9 mouse cellular contexts compared by ENCODE assay signal in the genomic region with DNA sequence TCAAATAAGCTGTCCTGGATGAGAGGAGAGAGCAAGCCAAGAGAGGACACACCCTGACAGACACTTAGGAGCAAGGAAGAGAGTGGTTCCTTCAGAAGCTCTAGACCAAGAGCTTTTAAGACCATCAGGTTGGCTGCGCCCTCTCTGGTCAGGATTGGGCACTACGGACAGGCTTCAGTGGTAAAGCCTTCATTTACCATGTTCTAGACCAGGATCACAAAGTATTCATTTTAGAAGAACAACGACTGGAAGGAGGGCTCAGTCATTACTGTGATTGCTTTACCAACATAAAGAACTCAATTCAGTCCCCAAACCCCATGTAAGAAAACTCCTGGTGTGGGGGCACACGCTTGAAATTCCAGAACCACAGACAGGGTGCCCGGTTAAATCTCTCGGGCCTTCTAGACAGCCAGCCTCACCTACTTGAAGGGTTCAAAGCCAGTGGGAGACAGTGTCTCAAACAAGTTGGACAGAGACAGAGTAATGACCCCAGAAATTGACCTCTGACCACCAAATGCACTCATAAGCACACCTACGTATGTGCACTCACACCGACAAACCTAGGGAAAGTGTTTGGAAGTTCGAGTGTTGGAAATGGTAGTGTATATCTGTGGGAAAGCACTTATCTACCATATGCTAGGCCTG. TPM values are rescaled to one million over a fixed set of nuclear protein-coding genes. Genes with fewer than 3 reads are reported as not detected.
DNase-seq lines count a peak whose midpoint lies in the region; ATAC-seq and TF ChIP-seq lines count a peak whose summit lies in the region.
"Had no signal": no experiment of that assay in that cellular context is flagged by ENCODE, and none has a peak within 500 bp of the region (broad histone marks: within the 10 kb centered on the region; RNA-seq: fewer than 3 reads in every experiment).

No protein-coding gene starts in this region.

- peak; percentile 72 for TF ChIP-seq CTCF in liver, postnatal 0 days (IDR thresholded peaks at IDR 0.05; ENCODE audit: low read depth)

- 0 out of 2 replicates have a peak overlapping the region, but pooled peaks have one; percentile 77 for H3K4me2 ChIP-seq in hindbrain, embryonic 12.5 days (replicated peaks)
- peak overlapping the region; percentile 78 for H3K4me2 ChIP-seq in liver, postnatal 0 days (ENCODE audit: low read depth, low read length)
- peak overlapping the region; percentile 89; the same call in 1 of the 2 replicates for H3K4me2 ChIP-seq in stomach, embryonic 15.5 days

- H3K27me3 ChIP-seq in hindbrain, embryonic 12.5 days = no peaks in the 10 kb centered on the region
- H3K27me3 ChIP-seq in liver, postnatal 0 days (ENCODE audit: insufficient read depth, low read length) = no peaks in the 10 kb centered on the region
- H3K27me3 ChIP-seq in stomach, embryonic 15.5 days (replicated peaks) = no peaks in the 10 kb centered on the region

- H3K4me1 ChIP-seq in hindbrain, embryonic 12.5 days = peaks cover 14% of the 10 kb centered on the region
- peaks cover 26% of the 10 kb centered on the region for H3K4me1 ChIP-seq in liver, postnatal 0 days (ENCODE audit: insufficient read depth)
- H3K4me1 ChIP-seq in stomach, embryonic 15.5 days = peaks cover 12% of the 10 kb centered on the region

- no peaks in the 10 kb centered on the region for H3K9me3 ChIP-seq in hindbrain, embryonic 12.5 days (replicated peaks)
- H3K9me3 ChIP-seq in liver, postnatal 0 days (ENCODE audit: low read length) = no peaks in the 10 kb centered on the region
- no peaks in the 10 kb centered on the region for H3K9me3 ChIP-seq in stomach, embryonic 15.5 days

- H3K36me3 ChIP-seq in hindbrain, embryonic 12.5 days = peaks cover 13% of the 10 kb centered on the region
- H3K36me3 ChIP-seq in liver, postnatal 0 days (replicated peaks; ENCODE audit: insufficient read depth, low read length) = no peaks in the 10 kb centered on the region; the same call in 1 of the 2 replicates
- H3K36me3 ChIP-seq in stomach, embryonic 15.5 days = peaks cover 9% of the 10 kb centered on the region; the same call in 1 of the 2 replicates

- no peak overlapping the region for H3K9ac ChIP-seq in hindbrain, embryonic 12.5 days
- no peak overlapping the region; the same call in 1 of the 2 replicates for H3K9ac ChIP-seq in liver, postnatal 0 days (replicated peaks)
- H3K9ac ChIP-seq in stomach, embryonic 15.5 days = no peak overlapping the region

- peak; percentile 39; the same call in 1 of the 2 replicates for ATAC-seq in hindbrain, embryonic 12.5 days (ENCODE audit: low FRiP score)
- ATAC-seq in liver, postnatal 0 days = no peak
- no peak for ATAC-seq in stomach, embryonic 15.5 days (ENCODE audit: insufficient read depth, low FRiP score, low read depth)

- no peak overlapping the region for H3K4me3 ChIP-seq in hindbrain, embryonic 12.5 days
- H3K4me3 ChIP-seq in liver, postnatal 0 days (ENCODE audit: low read depth, low read length) = peak overlapping the region; percentile 82; the same call in 1 of the 2 replicates
- no peak overlapping the region for H3K4me3 ChIP-seq in stomach, embryonic 15.5 days (replicated peaks)

- no peak for TF ChIP-seq EP300 in liver, postnatal 0 days (IDR thresholded peaks at IDR 0.05; ENCODE audit: low read depth)

- DNase-seq in adrenal gland, adult (ENCODE audit: inconsistent age in 2 of 2, low spot score in 1 of 2) = peak; percentile 28 to 54
- no peak for DNase-seq in adrenal gland, adult 18-20 months (ENCODE audit: low spot score in 2 of 2)
- DNase-seq in spleen, postnatal 14 days (ENCODE audit: low spot score in 2 of 2) = peak; percentile 45 to 58
- DNase-seq in spleen, adult 18-20 months = no peak
- DNase-seq in liver, postnatal 0 days = peak; percentile 68
- DNase-seq in ovary, adult 18-20 months (ENCODE audit: low spot score) = no peak

- no peak overlapping the region for H3K27ac ChIP-seq in hindbrain, embryonic 12.5 days
- no peak overlapping the region for H3K27ac ChIP-seq in liver, postnatal 0 days (ENCODE audit: low read depth)
- no peak overlapping the region for H3K27ac ChIP-seq in stomach, embryonic 15.5 days

- 73% methylated on average over 9 of the region's 9 CpGs for WGBS in hindbrain, embryonic 12.5 days
- 78% methylated on average over 9 of the region's 9 CpGs for WGBS in liver, postnatal 0 days (ENCODE audit: insufficient replicate concordance)
- 73% methylated on average over 9 of the region's 9 CpGs for WGBS in stomach, embryonic 15.5 days

RNA-seq across cellular contexts. Expression of gene Ndufb7, which starts 0.6 kb away (rescaled TPM):
- 100 to 1,000 TPM; 220 to 282 TPM for total RNA-seq in adrenal gland, adult 18-20 months (2021)
- 307 and 342 TPM in 2 replicates for polyA plus RNA-seq in hindbrain, embryonic 12.5 days (2016; fragmentation: Nextera tagmentation; extraction: Ambion mirVana)
- 298 and 304 TPM in 2 replicates for polyA plus RNA-seq in liver, postnatal 0 days (2015; fragmentation: Nextera tagmentation; extraction: Ambion mirVana)
- 330 and 333 TPM in 2 replicates for polyA plus RNA-seq in stomach, embryonic 15.5 days (2015; fragmentation: Nextera tagmentation; extraction: Ambion mirVana)

RNA-seq across cellular contexts. Expression of gene Olfr370, which starts 30.3 kb away (rescaled TPM):
- total RNA-seq in adrenal gland, adult 18-20 months (2021) = not detected
- polyA plus RNA-seq in hindbrain, embryonic 12.5 days (2016; fragmentation: Nextera tagmentation; extraction: Ambion mirVana) = 0.09 and 0.10 TPM in 2 replicates
- not detected in 2 replicates for polyA plus RNA-seq in liver, postnatal 0 days (2015; fragmentation: Nextera tagmentation; extraction: Ambion mirVana)
- polyA plus RNA-seq in stomach, embryonic 15.5 days (2015; fragmentation: Nextera tagmentation; extraction: Ambion mirVana) = not detected in 2 replicates
- polyA plus RNA-seq: macrophage had no signal

RNA-seq across cellular contexts. Expression of gene Tecr, which starts 41.9 kb away (rescaled TPM):
- total RNA-seq in adrenal gland, adult 18-20 months (2021) = 100 to 1,000 TPM; 498 to 523 TPM
- polyA plus RNA-seq in hindbrain, embryonic 12.5 days (2016; fragmentation: Nextera tagmentation; extraction: Ambion mirVana) = 646 and 653 TPM in 2 replicates
- polyA plus RNA-seq in liver, postnatal 0 days (2015; fragmentation: Nextera tagmentation; extraction: Ambion mirVana) = 252 and 258 TPM in 2 replicates
- 561 and 565 TPM in 2 replicates for polyA plus RNA-seq in stomach, embryonic 15.5 days (2015; fragmentation: Nextera tagmentation; extraction: Ambion mirVana)

RNA-seq across cellular contexts. Expression of gene Dnajb1, which starts 42.1 kb away (rescaled TPM):
- 10 to 100 TPM; 75.9 to 83.0 TPM for total RNA-seq in adrenal gland, adult 18-20 months (2021)
- polyA plus RNA-seq in hindbrain, embryonic 12.5 days (2016; fragmentation: Nextera tagmentation; extraction: Ambion mirVana) = 57.1 and 62.8 TPM in 2 replicates
- polyA plus RNA-seq in liver, postnatal 0 days (2015; fragmentation: Nextera tagmentation; extraction: Ambion mirVana) = 29.4 and 31.6 TPM in 2 replicates
- 55.1 and 62.6 TPM in 2 replicates for polyA plus RNA-seq in stomach, embryonic 15.5 days (2015; fragmentation: Nextera tagmentation; extraction: Ambion mirVana)

Comparison
In these comparisons a context has a peak if more than half of its experiments do, and no peak if none do; other contexts are left out.
1. DNase-seq: peak in adrenal gland, adult (2 of 2), spleen, postnatal 14 days (2 of 2) and liver, postnatal 0 days (single experiment); none in adrenal gland, adult 18-20 months (0 of 2), spleen, adult 18-20 months (0 of 2) and ovary, adult 18-20 months (single experiment).
2. Peak in every context shown above with its lines, with median percentiles within 50 percentile points of each other: H3K4me2 ChIP-seq.